Mouse (Mus musculus) hindbrain, embryonic 14.5 days (tissue): ENCODE results near the gene Vps37b. TPM values are rescaled to one million over a fixed set of nuclear protein-coding genes. Genes with fewer than 3 reads are reported as not detected.

Source experiments
- ATAC-seq: fragments of 200-750 bp; cut with Nextera tagmentation; 2 replicates; pipeline ENCODE4 v1.8.0; 2017; ENCODE audit warnings: moderate number of reproducible peaks, mild to moderate bottlenecking, moderate TSS enrichment, moderate library complexity; ENCODE audit not compliant: low FRiP score
- DNase-seq: peaks from one replicate; pipeline ENCODE4 v3.0.0-alpha.2; 2015; ENCODE audit warnings: low spot score
- H3K27ac ChIP-seq: fragments of 300-500 bp; sonication (generic); 2 replicates; pipeline ENCODE4 v1.5.1; 2014; ENCODE audit warnings: mild to moderate bottlenecking, moderate library complexity
- H3K27me3 ChIP-seq: fragments of 300-500 bp; sonication (generic); 2 replicates; pipeline ENCODE4 v1.6.1; 2014; ENCODE audit warnings: mild to moderate bottlenecking, low read length, mixed read lengths; ENCODE audit not compliant: control insufficient read depth, insufficient read depth
- H3K36me3 ChIP-seq: fragments of 300-500 bp; sonication (generic); replicated peaks from 2 replicates; pipeline ENCODE4 v1.6.1; 2014; ENCODE audit not compliant: control insufficient read depth, insufficient read depth
- H3K4me1 ChIP-seq: fragments of 300-500 bp; sonication (generic); replicated peaks from 2 replicates; pipeline ENCODE4 v1.6.1; 2014; ENCODE audit warnings: antibody characterized with exemption, low read length, mixed read lengths; ENCODE audit not compliant: control insufficient read depth, insufficient read depth
- H3K4me2 ChIP-seq: fragments of 300-500 bp; sonication (generic); replicated peaks from 2 replicates; pipeline ENCODE4 v1.6.1; 2014; ENCODE audit warnings: mild to moderate bottlenecking, moderate library complexity
- H3K4me3 ChIP-seq: fragments of 300-500 bp; sonication (generic); replicated peaks from 2 replicates; pipeline ENCODE4 v1.5.1; 2014; ENCODE audit warnings: mild to moderate bottlenecking, low read length
- H3K9ac ChIP-seq: fragments of 300-500 bp; sonication (generic); 2 replicates; pipeline ENCODE4 v1.6.1; 2014
- H3K9me3 ChIP-seq: fragments of 300-500 bp; sonication (generic); 2 replicates; pipeline ENCODE4 v1.6.1; 2016; ENCODE audit warnings: low read length; ENCODE audit not compliant: control insufficient read depth
- WGBS: fragments of 180-500 bp; shearing (Covaris S2); extraction: QIAGEN DNeasy Blood & Tissue Kit; methylation state at CpG from one replicate; pipeline ENCODE4 v1.1.7; 2014; 5-methylcytosine and 5-hydroxymethylcytosine counted together
- polyA plus RNA-seq: library from polyadenylated mRNA; unstranded; fragments of >200 nt; fragmentation: Nextera tagmentation; extraction: Ambion mirVana; gene quantifications from 2 replicates; pipeline ENCODE4 v1.2.1, GENCODE M21; 2014

The Vps37b gene
- polyA plus RNA-seq, 1 experiment from 2014 or later: 59.5 TPM

- no peak overlapping the region for H3K9ac ChIP-seq
- H3K36me3 ChIP-seq: no peaks in the 10 kb centered on the region; the same call in 1 of the 2 replicates
- ATAC-seq (no peak), DNase-seq (no peak)
- H3K27me3 ChIP-seq: no peaks in the 10 kb centered on the region
- no peak overlapping the region for H3K4me2 ChIP-seq
- WGBS: 75% methylated on average over 2 of the region's 2 CpGs
- no peak overlapping the region for H3K4me3 ChIP-seq
- H3K9me3 ChIP-seq: no peaks in the 10 kb centered on the region
- H3K4me1 ChIP-seq: peaks cover 5% of the 10 kb centered on the region; the same call in 1 of the 2 replicates
- H3K27ac ChIP-seq: no peak overlapping the region
Observed at GRCm38 (mm10) chr5:123986925-123987324, 45.1 kb downstream of the Vps37b start.

- no peak overlapping the region for H3K4me2 ChIP-seq
- ATAC-seq: no peak
Observed at GRCm38 (mm10) chr5:123985434-123985833, 46.6 kb downstream of the Vps37b start.

GRCm38 (mm10) chr5:123982838-123983237 is 49.2 kb downstream of the Vps37b start:
- ATAC-seq (no peak), DNase-seq (no peak)
- H3K9ac ChIP-seq: no peak overlapping the region
- H3K4me2 ChIP-seq: no peak overlapping the region
- H3K9me3 ChIP-seq: no peaks in the 10 kb centered on the region
- H3K36me3 ChIP-seq: no peaks in the 10 kb centered on the region
- H3K27me3 ChIP-seq: no peaks in the 10 kb centered on the region
- no peak overlapping the region for H3K27ac ChIP-seq
- H3K4me1 ChIP-seq: no peaks in the 10 kb centered on the region
- H3K4me3 ChIP-seq: no peak overlapping the region
- WGBS: 80% methylated on average over 11 of the region's 11 CpGs

More at GRCm38 (mm10) chr5:123985434-123985833, 46.6 kb downstream of the Vps37b start:
- H3K27ac ChIP-seq: no peak overlapping the region
- no peak for DNase-seq
- H3K27me3 ChIP-seq: no peaks in the 10 kb centered on the region
- WGBS: 79% methylated on average over 9 of the region's 9 CpGs
- H3K9me3 ChIP-seq: no peaks in the 10 kb centered on the region
- H3K9ac ChIP-seq: no peak overlapping the region
- no peak overlapping the region for H3K4me3 ChIP-seq
- no peaks in the 10 kb centered on the region for H3K36me3 ChIP-seq
- H3K4me1 ChIP-seq: 0 out of 2 replicates have a peak, but pooled peaks cover 5% of the 10 kb centered on the region

GRCm38 (mm10) chr5:123981250-123981554 is 50.9 kb downstream of the Vps37b start:
- H3K4me3 ChIP-seq: no peak overlapping the region
- no peak overlapping the region for H3K9ac ChIP-seq
- no peaks in the 10 kb centered on the region for H3K9me3 ChIP-seq
- H3K27ac ChIP-seq: no peak overlapping the region
- 76% methylated on average over 6 of the region's 6 CpGs for WGBS
- peaks cover 4% of the 10 kb centered on the region for H3K27me3 ChIP-seq
- DNase-seq: no peak
- ATAC-seq: no peak
- no peaks in the 10 kb centered on the region for H3K36me3 ChIP-seq
- H3K4me2 ChIP-seq: no peak overlapping the region
- peaks cover 6% of the 10 kb centered on the region; the same call in 1 of the 2 replicates for H3K4me1 ChIP-seq

- no peaks in the 10 kb centered on the region for H3K9me3 ChIP-seq
- H3K27ac ChIP-seq: no peak overlapping the region
- no peak overlapping the region for H3K9ac ChIP-seq
- H3K4me3 ChIP-seq: no peak overlapping the region
- WGBS: 83% methylated on average over 9 of the region's 9 CpGs
- DNase-seq: no peak
- ATAC-seq: no peak
- no peak overlapping the region for H3K4me2 ChIP-seq
- H3K4me1 ChIP-seq: peaks cover 10% of the 10 kb centered on the region; the same call in 1 of the 2 replicates
- peaks cover 9% of the 10 kb centered on the region for H3K27me3 ChIP-seq
- H3K36me3 ChIP-seq: no peaks in the 10 kb centered on the region
Observed at GRCm38 (mm10) chr5:123980521-123981249, 51.4 kb downstream of the Vps37b start.

GRCm38 (mm10) chr5:123979980-123980369 is 52.1 kb downstream of the Vps37b start:
- DNase-seq (no peak), ATAC-seq (no peak)
- H3K36me3 ChIP-seq: no peaks in the 10 kb centered on the region
- H3K27ac ChIP-seq: no peak overlapping the region
- H3K9ac ChIP-seq: no peak overlapping the region
- peaks cover 9% of the 10 kb centered on the region for H3K27me3 ChIP-seq
- peaks cover 14% of the 10 kb centered on the region for H3K4me1 ChIP-seq
- no peak overlapping the region for H3K4me2 ChIP-seq
- H3K4me3 ChIP-seq: no peak overlapping the region
- 69% methylated on average over 4 of the region's 4 CpGs for WGBS
- no peaks in the 10 kb centered on the region for H3K9me3 ChIP-seq

- ATAC-seq: no peak
Observed at GRCm38 (mm10) chr5:123979221-123979979, 52.7 kb downstream of the Vps37b start.

GRCm38 (mm10) chr5:123978131-123978530 is 53.9 kb downstream of the Vps37b start:
- H3K27ac ChIP-seq: no peak overlapping the region
- ATAC-seq (no peak), DNase-seq (no peak)
- peaks cover 9% of the 10 kb centered on the region for H3K27me3 ChIP-seq
- no peak overlapping the region for H3K4me3 ChIP-seq
- peaks cover 23% of the 10 kb centered on the region for H3K4me1 ChIP-seq
- H3K4me2 ChIP-seq: no peak overlapping the region
- H3K9me3 ChIP-seq: no peaks in the 10 kb centered on the region
- H3K36me3 ChIP-seq: no peaks in the 10 kb centered on the region
- no peak overlapping the region for H3K9ac ChIP-seq
- WGBS: 77% methylated on average over 5 of the region's 5 CpGs

More at GRCm38 (mm10) chr5:123979221-123979979, 52.7 kb downstream of the Vps37b start:
- H3K4me1 ChIP-seq: peaks cover 19% of the 10 kb centered on the region
- H3K27me3 ChIP-seq: peaks cover 9% of the 10 kb centered on the region
- H3K36me3 ChIP-seq: no peaks in the 10 kb centered on the region
- H3K4me3 ChIP-seq: no peak overlapping the region
- H3K9ac ChIP-seq: no peak overlapping the region
- H3K9me3 ChIP-seq: no peaks in the 10 kb centered on the region
- no peak overlapping the region for H3K4me2 ChIP-seq
- DNase-seq: no peak
- WGBS: 67% methylated on average over 18 of the region's 18 CpGs
- H3K27ac ChIP-seq: no peak overlapping the region

- peaks cover 24% of the 10 kb centered on the region for H3K4me1 ChIP-seq
- peaks cover 9% of the 10 kb centered on the region for H3K27me3 ChIP-seq
- DNase-seq: no peak
- no peaks in the 10 kb centered on the region for H3K9me3 ChIP-seq
- no peaks in the 10 kb centered on the region for H3K36me3 ChIP-seq
- H3K4me3 ChIP-seq: no peak overlapping the region
- H3K9ac ChIP-seq: no peak overlapping the region
- ATAC-seq: no peak
- H3K4me2 ChIP-seq: no peak overlapping the region
- 47% methylated on average over 3 of the region's 3 CpGs for WGBS
- no peak overlapping the region for H3K27ac ChIP-seq
Observed at GRCm38 (mm10) chr5:123977231-123977630, 54.8 kb downstream of the Vps37b start.
